Mouse (Mus musculus): ENCODE measurements around the gene Nlrc5.

Nlrc5 gene

GRCm38 (mm10) chr8:94571896-94572295 lies 137.7 kb downstream of the Nlrc5 start:
- DNase-seq, result no peak

- DNase-seq, result no peak
These were observed 140.2 kb downstream of the Nlrc5 start for GRCm38 (mm10) chr8:94574159-94574907.

- DNase-seq, result no peak
These were observed 141.0 kb downstream of the Nlrc5 start for GRCm38 (mm10) chr8:94575148-94575547.
